Mouse (Mus musculus): ENCODE measurements around the gene Il12rb1.
A peak's percentile ranks its signal among the peaks of the same experiment; 100 is the strongest.

Il12rb1 gene

DNA sequence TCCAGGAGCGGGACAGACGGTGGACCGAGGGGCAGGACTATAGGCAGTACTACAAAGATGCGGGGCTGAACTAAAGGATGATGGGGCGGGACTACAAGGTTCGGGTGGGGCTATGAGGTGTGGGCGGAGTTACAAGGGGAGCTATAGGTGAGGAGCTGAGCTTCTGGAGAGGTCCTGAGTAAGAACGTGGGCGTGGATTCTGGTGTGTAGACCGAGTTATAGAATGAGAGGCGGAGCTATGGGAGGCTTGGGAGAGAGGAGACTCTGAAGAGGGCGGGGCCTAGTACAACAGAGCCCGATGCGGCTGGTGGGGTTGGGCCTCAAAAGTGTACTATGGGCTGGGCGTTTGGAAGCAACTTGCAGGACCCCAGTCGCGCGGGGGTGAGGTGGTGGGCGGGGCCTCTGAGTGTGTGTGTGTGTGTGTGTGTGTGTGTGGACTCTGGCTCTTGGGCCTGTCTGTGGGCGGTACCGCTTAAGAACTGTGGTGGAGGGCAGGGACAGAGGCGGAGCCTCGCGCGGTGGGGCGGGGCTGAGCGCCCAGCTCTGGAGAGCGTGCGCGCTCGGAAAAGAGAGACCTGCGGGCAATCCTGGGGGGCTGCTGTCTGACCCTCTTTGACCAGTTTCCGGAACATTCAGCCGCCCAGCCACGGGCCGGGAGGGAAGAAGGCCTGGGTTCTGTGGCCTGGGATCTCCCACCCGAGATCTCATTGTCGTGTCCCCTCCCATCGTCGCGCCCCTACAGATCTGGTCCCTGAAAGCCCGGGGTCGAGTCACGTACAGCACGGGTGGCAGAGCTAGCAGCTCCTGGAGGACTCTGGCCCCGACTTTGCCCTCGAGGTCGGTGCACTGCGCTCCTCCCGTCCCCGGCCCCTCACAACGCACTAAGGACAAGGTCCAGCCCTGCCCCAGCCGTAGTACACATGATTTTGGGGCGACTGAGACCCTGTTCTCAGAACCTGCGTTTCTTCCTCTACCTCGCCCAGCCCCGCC lies 10.9 kb upstream of the Il12rb1 start:
- DNase-seq (ENCODE audit: inconsistent age in 2 of 2, low spot score in 1 of 2): peak; percentile 93 to 98

DNA sequence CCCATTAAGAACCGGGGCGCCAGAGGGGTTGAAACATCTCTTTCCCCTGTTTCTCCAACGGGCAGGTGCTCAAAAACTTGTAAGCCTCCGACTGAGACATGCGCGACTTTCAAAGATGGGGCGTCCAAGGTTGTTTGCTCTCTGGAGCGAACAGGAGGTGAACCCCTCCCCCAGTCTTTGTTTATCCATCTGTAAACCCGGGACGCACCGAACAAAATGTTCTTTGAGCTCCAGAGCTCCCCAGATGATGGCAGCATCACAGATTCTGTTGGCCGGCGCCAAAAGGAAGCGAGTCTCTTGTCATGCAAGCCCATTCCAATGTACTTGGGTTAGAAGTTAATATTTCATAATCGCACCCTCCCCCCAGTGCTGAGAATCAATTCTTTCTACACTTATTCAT lies 10.0 kb upstream of the Il12rb1 start:
- DNase-seq (ENCODE audit: inconsistent age in 2 of 2, low spot score in 1 of 2): peak in 1 of 2 experiments; percentile 63

DNA sequence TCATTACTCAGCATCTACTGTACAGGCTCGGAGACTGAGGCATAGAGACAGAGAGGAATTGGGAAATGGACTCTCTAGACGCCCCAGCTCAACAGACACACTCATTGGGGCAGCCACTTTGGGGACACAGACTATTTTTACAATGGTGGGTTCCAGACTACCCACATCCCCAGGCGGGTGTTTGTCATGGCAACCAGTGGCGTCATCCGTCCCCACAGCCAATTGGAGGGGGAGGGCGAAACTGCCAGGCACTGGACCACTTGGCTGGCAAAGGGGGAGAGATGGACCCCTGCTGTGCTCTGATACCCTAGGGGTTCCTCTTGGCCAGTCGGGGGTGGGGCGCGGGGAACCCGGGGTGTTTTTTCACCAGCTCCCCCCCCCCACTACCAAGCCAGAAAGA lies 7.6 kb upstream of the Il12rb1 start:
- no peak for DNase-seq (ENCODE audit: inconsistent age in 2 of 2, low spot score in 1 of 2)

DNA sequence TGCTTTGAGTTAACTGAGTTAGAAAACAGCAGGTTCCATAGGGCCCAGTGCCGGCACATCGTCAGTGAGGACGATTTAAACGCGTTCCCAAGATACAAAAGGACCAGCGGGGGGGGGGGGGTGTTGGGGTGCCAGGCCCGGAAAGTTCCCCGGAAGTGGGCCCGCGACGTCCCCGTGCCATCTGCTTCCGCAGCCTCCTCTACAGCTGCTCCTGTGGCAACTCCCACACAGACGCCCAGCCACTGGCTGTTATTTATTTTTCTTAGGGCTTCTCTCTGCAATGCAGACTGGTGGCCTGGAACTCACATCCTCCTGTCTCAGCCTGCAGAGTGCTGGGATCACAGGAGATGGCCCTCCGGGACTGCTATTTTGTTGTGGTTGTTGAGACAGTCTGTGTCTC lies 7.1 kb upstream of the Il12rb1 start:
- no peak for DNase-seq (ENCODE audit: inconsistent age in 2 of 2, low spot score in 1 of 2)

DNA sequence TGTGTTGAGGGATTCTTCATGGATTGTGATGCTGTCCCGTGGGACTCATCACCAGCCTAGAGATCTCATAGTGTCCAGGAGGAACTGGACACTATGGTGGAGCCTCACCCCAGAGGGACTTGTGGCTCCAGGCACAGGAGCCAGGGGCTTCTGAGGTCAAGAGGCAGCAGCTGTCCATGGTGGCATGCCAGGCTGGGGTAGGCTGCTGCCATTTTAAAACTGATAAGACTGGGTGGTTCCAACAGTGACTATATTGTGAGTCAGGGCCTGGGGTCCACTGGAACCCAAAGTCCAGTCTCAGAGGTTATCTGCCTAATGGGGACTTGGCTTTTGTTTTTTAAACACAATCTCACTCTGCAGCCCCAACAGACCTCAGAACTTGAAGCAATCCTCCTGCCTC lies 6.4 kb upstream of the Il12rb1 start:
- DNase-seq (ENCODE audit: inconsistent age in 2 of 2, low spot score in 1 of 2): no peak

DNA sequence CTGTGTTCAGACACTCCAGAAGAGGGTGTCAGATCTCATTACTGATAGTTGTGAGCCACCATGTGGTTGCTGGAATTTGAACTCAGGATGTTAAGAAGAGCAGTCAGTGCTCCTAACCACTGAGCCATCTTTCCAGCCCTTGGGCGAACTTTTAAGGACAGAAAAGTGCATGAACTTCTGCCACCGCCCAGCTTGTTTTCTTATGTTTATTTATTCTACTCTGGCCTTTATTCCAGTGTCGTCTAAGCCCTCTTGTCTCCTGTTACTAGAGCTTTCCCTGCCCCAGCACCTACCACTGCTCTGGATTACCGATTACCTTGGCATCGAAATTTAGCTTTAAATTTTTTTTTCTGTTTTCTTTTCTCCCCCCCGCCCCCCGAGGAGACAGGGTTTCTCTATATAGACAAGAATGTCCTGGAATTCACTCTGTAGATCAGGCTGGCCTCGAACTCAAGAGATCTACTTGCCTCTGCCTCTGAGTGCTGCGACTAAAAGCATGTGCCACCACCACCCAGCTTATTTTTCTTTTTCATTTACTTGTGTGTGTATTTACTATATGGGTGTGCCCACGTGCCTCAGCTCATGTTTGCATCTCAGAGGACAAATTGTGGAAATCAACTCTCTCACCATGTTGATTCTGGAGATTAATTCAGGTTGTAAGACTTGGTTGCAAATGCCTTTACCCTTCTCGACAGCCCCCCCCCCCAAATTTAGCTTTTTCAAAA lies 5.3 kb upstream of the Il12rb1 start:
- DNase-seq (ENCODE audit: inconsistent age in 2 of 2, low spot score in 1 of 2): no peak

DNA sequence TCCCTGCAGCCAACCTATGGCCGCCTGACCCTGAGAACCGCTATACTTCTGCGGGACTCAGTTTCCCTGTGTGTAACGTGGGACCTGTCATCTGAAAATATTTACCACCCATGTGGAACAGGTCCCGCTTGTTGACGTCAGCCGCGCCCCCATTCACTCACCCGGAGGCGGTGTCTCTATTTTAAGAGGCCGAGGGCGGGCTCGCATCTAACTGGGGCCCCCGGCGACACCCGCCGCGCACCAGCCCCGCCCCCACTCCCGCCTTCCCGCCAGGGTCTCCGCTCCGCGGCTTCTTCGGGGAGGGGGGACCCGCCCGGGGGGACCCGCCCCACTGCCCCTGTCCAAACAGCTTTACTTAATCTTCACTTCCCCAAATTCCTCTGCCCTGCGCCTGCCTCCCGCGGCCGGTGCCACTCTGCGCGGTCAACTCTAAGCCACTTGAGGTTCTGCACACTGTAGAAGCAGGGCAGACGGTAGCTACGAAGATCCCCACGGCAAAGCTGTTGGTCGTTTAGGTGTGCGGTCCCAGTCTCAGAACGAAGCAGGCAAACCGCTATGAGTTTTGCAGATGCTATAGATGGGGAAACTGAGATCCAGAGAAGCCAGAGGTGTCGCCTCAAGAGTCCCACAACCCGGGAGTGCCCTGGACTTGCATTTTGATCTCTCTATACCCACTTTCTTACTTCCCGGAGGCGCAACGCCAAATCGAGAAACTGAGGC lies 4.3 kb upstream of the Il12rb1 start:
- peak in 1 of 2 experiments; percentile 63 for DNase-seq (ENCODE audit: inconsistent age in 2 of 2, low spot score in 1 of 2)

DNA sequence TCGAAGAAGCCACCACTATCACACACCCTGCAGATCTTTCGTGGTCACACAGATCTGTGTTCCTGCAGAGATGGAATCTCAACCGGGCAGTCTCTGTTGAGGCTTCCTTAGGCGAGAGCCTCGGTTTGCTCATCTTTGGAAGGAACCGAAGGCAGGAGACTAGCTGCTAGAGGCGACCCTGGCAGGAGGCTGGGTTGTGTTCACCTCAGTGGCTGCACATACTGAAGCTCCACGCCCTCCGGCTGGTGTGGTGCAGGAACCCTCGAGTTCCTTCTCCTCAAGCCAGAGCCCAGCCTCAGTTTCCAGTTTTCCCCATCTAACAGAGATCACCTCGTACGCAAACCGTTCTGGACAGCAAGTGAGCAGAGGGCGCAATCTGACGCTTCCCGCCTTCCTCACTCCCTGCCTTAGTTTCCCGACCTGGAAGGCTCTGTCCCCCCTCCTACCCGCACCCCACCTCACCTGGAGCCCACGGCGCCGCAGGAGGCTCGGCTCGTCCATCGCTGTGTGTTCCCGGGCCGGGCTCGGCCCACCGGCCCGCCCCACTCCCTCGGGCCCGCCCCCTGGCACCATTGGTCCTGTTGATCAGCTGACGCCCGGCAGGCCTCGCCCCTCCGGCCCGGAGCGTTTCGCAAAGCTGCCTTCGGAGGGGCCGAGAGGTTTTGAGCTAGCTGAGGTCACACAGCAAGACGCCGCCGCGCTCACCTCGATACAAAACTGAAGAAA lies 3.6 kb upstream of the Il12rb1 start, which contains the start of gene Mast3:
Gene Mast3 (minus strand): TSS at position 574 of the 726 bp plus-strand sequence.
- peak; percentile 89 to 95 for DNase-seq (ENCODE audit: inconsistent age in 2 of 2, low spot score in 1 of 2)

DNA sequence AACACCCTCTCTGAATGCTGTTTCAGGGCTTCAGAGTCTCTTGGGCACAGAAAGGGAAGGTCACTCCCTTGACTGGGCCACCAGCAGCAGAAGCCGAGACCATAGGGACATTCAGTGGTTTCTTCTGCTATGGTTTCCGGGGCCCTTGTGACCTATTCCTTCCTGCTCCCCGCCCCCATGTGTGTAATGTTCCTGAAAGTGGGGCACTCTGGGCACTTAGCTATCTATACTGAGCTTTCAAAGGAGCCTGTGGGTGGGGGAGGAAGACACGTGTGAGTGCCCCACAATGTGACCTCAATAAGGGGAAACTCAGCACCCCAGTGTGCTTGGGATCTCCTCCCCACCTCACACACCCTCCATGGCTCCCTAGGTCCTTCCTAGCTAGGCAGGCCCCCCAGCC lies 1.7 kb upstream of the Il12rb1 start:
- DNase-seq (ENCODE audit: inconsistent age in 2 of 2, low spot score in 1 of 2): no peak

DNA sequence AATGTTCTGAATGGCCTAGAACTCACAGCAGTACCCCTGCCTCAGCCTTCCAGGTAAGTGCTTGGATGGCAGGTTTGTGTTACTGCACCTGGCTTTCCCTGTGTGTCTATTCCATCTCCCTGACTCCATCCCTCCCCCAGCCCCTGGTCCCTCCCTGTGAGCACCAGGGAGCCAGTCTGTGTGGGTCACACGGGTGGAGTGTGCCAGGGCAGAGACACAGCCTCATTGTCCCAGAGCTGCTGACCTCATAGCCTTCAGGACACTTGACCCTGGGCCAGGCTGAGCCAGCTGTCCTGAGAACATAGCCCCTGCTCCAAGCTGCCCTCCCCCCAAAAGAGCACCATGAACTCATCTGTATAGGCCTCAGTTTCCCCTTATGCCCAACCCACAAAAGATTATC lies 945 bp upstream of the Il12rb1 start:
- DNase-seq (ENCODE audit: inconsistent age in 2 of 2, low spot score in 1 of 2): no peak

DNA sequence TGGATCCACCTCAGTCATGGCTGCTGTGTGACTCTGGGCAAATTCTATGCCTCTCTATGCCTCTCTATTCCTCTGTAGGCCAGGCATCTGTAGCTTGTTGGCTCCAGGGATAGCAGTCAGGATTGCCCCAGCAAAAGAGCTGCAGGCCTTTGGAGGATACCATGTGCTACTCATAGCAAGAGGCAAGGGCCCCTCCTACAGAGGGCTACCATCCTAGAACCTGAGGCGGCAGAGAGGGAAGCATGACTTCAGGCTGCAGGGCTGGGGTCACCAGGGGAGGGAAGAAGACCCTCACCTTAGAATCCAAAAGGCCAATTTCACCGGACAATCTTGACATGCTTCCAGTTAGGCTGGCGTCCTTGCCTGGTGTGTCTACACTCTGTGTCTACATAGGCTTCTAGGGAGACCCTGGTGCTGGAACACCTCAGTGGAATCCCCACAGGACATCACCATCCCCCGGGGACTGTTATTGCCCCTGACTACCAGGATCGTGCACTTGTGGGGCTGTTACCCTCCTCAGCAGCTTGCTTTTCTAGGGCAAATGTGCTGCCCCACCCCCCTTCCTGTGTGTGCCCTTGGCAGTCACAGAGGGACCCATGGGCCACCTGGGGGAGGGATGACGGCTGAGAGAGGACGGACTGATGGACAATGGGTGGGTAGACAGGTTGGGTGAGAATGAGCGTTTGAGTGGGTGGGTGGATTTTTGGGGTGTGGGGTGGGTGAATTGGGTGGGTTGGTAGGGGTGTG lies 879 bp downstream of the Il12rb1 start:
- DNase-seq (ENCODE audit: inconsistent age in 2 of 2, low spot score in 1 of 2): no peak

DNA sequence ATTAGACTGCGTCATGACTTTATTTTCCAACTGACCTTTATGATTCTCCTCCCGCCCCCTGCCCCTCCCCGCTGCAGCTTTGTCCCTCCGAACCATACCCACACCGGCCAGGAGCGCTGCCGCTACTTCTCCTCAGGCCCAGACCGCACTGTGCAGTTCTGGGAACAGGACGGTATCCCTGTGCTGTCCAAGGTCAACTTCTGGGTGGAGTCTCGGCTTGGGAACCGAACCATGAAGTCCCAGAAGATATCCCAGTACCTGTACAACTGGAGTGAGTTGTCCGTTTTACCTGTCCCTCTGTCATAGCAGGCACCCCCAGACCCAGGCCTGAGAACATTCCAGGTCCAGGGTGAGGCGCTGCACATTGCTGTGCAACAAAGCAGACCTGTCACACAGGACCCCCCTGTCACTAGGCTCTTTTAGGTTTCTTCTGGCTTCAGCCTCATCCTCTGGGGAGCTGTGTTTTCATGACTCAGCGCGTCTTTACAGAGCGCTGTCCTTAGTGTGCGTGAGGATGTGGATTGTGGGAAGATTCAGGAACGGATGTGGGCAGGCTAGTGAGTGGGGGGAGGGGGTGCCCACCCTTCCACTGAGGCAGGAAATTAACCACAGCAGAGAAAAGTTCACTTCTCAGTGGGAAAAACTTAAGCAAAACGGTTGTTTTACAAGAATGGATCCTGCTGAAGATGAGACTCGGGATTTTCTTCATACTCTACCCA lies 2.9 kb downstream of the Il12rb1 start:
- no peak for DNase-seq (ENCODE audit: inconsistent age in 2 of 2, low spot score in 1 of 2)

DNA sequence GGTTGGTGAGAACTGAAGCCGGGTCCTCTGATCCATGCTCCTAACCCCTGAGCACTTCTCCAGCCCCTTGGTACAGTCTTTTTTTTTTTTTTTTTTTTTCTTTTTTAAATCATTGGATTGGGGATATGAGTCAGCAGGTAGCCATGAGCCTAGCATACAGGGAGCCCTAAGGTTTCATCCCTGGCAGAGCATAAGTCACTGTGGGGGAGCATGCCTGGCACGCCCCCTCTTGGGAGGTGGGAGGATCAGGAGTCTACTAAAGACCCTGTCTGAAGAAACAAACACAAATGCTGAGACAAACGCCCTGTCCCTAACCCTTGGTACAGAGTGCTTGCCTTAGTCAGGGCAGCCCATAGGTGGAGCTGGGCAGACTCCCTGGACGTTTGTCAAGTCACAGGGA lies 3.8 kb downstream of the Il12rb1 start:
- DNase-seq (ENCODE audit: inconsistent age in 2 of 2, low spot score in 1 of 2): no peak

DNA sequence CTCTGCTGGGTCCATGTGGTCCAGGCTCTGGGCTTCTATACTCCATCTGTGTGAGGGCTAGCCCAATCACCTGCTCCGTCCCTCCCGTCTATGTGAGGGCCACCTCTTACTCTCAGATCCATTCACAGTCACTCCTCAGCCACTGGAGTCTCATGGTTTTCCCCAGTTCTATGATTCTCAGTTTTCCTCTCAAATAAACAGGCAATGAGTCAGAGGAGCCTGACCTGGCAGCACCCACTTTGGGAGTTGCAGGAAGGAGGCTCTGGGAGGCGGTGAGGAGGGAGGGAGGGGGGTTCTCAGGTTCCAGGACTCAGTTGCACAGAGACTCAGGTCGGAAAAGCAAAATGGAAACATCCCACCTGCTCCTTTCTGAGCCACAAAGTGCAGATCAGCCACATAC lies 4.6 kb downstream of the Il12rb1 start:
- DNase-seq (ENCODE audit: inconsistent age in 2 of 2, low spot score in 1 of 2): no peak

DNA sequence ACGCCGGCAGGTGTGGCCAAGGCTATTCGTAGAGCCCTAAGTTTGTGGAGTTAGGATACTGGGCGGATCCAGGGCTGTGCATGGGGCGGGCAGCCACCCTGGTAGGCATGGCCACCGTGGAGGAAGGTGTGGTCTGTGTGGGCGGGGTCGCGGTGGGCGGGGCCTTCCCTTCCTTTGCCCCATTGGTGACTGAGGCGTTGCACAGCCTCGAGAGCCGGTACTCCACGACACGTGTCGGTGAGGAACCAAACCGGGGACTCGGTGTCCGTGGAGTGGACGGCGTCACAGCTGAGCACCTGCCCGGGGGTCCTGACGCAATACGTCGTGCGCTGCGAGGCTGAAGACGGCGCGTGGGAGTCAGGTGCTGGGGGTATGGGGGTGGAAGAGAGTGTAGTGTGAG lies 8.4 kb downstream of the Il12rb1 start:
- DNase-seq (ENCODE audit: inconsistent age in 2 of 2, low spot score in 1 of 2): peak in 1 of 2 experiments; percentile 51

DNA sequence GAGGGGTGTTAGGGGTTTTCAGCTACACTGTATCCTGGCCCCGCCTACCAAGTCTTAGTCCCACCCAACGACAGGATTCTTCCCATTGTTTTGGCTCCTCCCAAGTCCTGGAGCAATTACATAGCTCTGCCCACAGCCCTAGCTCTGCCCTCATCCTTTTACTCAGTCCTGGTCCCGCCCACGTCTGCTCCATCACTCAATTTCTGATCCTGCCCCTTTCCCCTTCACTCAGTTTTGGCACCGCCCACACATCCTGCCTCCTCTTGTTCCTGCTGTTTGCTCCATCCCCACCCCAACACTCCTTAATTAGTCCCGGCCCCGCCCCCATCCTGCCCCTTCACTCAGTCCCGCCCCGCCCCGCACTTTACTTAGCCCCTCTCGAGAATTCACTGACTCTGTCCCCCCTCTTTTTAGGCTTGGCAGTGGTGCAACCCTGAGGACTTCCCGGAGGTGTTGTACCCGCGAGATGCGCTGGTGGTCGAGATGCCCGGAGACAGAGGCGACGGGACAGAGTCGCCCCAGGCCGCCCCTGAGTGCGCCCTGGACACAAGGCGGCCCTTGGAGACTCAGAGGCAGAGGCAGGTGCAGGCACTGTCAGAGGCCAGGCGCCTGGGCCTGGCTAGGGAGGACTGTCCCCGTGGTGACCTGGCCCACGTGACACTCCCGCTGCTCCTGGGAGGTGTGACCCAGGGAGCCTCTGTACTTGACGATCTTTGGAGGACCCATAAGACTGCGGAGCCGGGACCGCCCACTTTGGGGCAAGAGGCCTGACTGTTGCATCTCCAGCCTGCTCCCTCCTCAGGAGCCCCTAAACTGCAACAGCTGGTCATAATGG lies 12.1 kb downstream of the Il12rb1 start:
- peak; percentile 66 to 73 for DNase-seq (ENCODE audit: inconsistent age in 2 of 2, low spot score in 1 of 2)

DNA sequence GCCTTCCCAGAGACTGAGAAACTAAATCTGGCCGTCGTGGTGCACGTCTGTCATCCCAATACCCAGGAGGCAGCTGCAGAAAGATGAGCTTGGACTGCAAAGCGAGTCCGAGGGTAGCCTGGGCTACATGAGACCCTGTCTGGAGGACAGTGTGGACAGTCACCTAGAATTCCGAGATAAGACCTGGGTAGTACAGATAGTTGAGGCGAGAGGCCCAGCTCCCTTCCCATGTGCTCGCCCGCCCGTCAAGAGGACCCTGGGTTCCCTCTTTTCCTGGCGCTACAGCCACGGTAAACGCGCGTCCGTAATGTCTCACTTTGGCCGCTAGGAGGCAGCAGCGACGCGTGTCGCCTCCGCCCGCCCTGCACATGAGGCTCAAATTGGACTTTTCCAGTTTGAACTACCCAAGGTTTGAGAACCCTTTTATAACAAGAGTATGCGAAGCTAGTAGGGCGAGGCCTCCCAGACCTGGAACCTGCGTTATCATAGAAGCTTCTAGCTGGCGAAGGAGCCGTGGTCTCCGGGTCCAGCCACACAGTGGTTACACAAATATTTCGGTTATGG lies 13.2 kb downstream of the Il12rb1 start:
- DNase-seq (ENCODE audit: inconsistent age in 2 of 2, low spot score in 1 of 2): peak; percentile 66 to 88

DNA sequence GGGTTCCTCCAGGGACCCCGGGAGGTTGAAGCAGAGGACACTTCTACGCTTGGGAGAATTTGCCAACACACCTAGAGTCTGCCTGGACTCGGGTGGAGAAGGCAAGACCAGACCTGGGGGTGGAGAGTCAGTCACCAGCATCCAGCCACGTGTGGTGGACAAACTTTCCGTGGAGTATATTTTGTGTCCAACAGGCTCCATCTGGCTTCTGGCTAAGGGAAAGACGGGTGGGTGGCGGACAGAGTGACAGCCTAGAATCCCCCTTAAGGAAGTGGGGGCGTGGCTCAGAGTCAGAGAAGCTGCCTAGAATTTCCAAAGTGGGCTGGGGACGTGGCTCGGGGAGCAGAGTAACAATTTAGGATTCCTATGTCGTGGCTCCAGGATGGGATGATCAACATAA lies 13.7 kb downstream of the Il12rb1 start:
- no peak for DNase-seq (ENCODE audit: inconsistent age in 2 of 2, low spot score in 1 of 2)

All from adrenal gland, adult (tissue).